Mouse (Mus musculus) layer of hippocampus, adult 6 months (tissue): ENCODE measurements around the gene Efnb1. TPM values are rescaled to one million over a fixed set of nuclear protein-coding genes. Genes with fewer than 3 reads are reported as not detected.

ENCODE experiments used
- long read RNA-seq, 2 experiments: library from polyadenylated mRNA; unstranded; transcript quantifications; one replicate each; pipeline ENCODE4 v2.0.0; 2019 to 2020
- polyA plus RNA-seq: library from polyadenylated mRNA; unstranded; fragments of <200 nt; fragmentation: Nextera tagmentation; gene quantifications from 2 replicates; pipeline ENCODE4 v1.2.3, GENCODE M21; 2021

Efnb1 gene
- 3.4 and 4.1 TPM in 2 replicates for polyA plus RNA-seq
- long read RNA-seq, experiment 1, transcript Efnb1-201 (5 exons, 3,258 nt) = major isoform, 7 of 7 reads
- long read RNA-seq, experiment 1, partial matches to known transcripts = 0 of 7 reads
- long read RNA-seq, experiment 1, other reads (novel, unspliced or antisense) = 0 of 7 reads
- long read RNA-seq, experiment 2, transcript Efnb1-201 (5 exons, 3,258 nt) = major isoform, 34 of 36 reads
- long read RNA-seq, experiment 2, partial matches to known transcripts = 1 of 36 reads
- long read RNA-seq, experiment 2, other reads (novel, unspliced or antisense) = 1 of 36 reads

DNA sequence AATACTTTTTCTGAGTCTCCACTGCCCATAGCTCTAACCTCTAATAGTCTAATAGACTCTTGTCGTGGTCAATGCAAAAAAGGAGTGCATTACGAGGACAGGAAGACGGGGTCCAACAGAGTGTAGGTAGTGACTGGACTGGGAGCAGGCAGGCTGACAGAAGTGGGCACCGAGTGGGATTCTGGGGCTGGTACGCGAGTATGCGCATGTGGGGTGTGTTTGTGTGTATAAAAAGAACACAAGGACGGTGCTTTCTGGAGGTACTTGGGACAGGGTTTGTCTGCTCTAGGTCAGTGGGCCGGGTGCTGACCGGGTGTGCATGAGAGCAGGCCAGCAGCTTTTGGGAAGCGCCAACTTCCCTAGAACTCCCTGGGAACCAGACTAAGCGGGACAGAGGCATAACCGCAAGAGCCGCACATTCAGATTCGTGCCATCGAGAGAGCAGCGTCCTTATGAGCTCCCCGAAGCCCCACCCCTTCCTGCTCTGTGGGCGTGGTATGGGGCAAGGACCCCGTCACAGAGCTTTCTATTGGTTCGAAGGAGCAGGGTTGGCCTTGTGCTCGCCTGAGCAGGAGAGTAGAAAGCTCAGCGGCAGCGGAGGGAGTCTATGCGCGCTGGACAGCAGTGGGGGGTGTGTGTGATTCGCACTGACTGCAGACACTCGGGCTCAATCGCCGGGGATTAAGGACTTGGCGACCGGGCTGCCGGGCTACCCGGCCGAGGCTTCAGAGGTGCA lies at the start of gene Efnb1:
TSS of gene Efnb1 (plus strand) at position 608 of the 736 bp plus-strand sequence.

Other genes starting within 250 kb of the Efnb1 start
- 9.4 and 9.5 TPM in 2 replicates for gene Ophn1, start 245.1 kb upstream of the Efnb1 start, polyA plus RNA-seq
- gene Yipf6, start 199.8 kb upstream of the Efnb1 start, polyA plus RNA-seq = 15.5 TPM in 2 replicates
- 2.2 and 3.4 TPM in 2 replicates for gene Stard8, start 132.9 kb upstream of the Efnb1 start, polyA plus RNA-seq